Mouse (Mus musculus) thymus, adult 2 months (tissue): Measurements from ENCODE around the gene Mxra8.

Experiments used
- CTCF ChIP-seq: fragments of 200-500 bp; IDR thresholded peaks from 2 replicates; pipeline ENCODE4 v1.5.1; 2012; ENCODE audit warnings: mild to moderate bottlenecking, control low read depth, low read length, moderate library complexity, borderline replicate concordance; ENCODE audit not compliant: control insufficient read depth, poor library complexity, insufficient read depth; ENCODE audit errors: extremely low read depth
- POLR2A ChIP-seq: fragments of 200-500 bp; IDR thresholded peaks from 2 replicates; pipeline ENCODE4 v1.6.1; 2012; ENCODE audit warnings: mild to moderate bottlenecking, low read length, control low read depth, moderate library complexity; ENCODE audit not compliant: control insufficient read depth, poor library complexity, insufficient read depth; ENCODE audit errors: extremely low read depth

DNA sequence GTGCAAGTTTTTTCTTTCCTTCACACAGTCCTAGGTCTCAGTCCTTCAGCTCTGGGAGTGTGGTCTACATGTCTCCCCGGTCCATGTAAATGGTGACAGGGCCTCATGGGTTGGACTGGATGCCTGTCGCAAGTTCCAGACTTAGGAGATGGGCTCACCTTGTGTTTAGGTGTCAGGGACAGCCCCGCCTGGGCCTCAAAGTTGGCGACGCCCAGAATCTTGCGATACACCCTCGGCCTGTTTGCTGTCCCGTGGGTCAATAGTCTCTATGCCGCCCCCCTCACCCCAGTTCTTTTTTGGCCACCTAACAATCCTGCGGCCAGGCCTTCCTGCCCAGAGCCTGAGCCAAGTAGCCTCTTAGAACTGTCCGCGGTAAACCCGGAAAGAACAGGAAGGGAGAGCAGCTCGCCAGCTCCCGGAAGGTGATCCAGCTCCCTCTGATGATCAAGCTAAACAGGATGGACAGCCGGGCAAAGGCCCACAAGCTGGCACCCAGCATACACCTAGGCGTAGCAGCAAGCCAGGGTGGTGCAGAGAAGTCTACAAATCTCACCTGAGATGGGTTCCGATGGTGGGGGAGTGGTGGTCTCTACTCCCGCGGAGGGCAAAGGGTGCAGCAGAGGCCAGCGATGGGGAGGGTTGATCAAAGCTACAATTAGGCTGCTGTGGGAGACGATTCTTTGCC lies 29.3 kb downstream of the Mxra8 start:
- no peak for TF ChIP-seq CTCF
- no peak for TF ChIP-seq POLR2A
